Mouse (Mus musculus): ENCODE data around the gene Amy1. TPM values are rescaled to one million over a fixed set of nuclear protein-coding genes. Genes with fewer than 3 reads are reported as not detected.
"Not testable (repeated sequence)": the region's sequence is repeated elsewhere in the genome, so short reads cannot be mapped to it uniquely, and the experiment has no call there.

The Amy1 gene
- polyA plus RNA-seq (2017; shearing (Covaris generic)) = 1 to 10 TPM in 2 of 3 experiments, under 1 TPM in 1; 0.62 to 1.2 (median 1.2) TPM

GRCm38 (mm10) chr3:113606599-113606998 is at the start of gene Amy1:
TSS of gene Amy1 (minus strand) at chr3:113606699.
- ATAC-seq = no peak

- ATAC-seq = no peak
Observed at GRCm38 (mm10) chr3:113654335-113654734, 47.8 kb upstream of the Amy1 start.

- not testable (repeated sequence) for ATAC-seq
Observed at GRCm38 (mm10) chr3:113651386-113651785, 44.9 kb upstream of the Amy1 start.

GRCm38 (mm10) chr3:113639545-113639944 is 33.0 kb upstream of the Amy1 start:
- no peak for ATAC-seq

GRCm38 (mm10) chr3:113634220-113634619 is 27.7 kb upstream of the Amy1 start:
- no peak for ATAC-seq

- no peak for ATAC-seq
Observed at GRCm38 (mm10) chr3:113631611-113632010, 25.1 kb upstream of the Amy1 start.

- ATAC-seq = peak; percentile 39
Observed at GRCm38 (mm10) chr3:113630564-113630963, 24.1 kb upstream of the Amy1 start.

- ATAC-seq = peak; percentile 96
Observed at GRCm38 (mm10) chr3:113629606-113630359, 23.3 kb upstream of the Amy1 start, which contains the start of gene Rnpc3. TSS of gene Rnpc3 (minus strand) at chr3:113630149.

GRCm38 (mm10) chr3:113590844-113591243 is 15.7 kb downstream of the Amy1 start:
- ATAC-seq = no peak

GRCm38 (mm10) chr3:113574578-113574977 is 31.9 kb downstream of the Amy1 start:
- no peak for ATAC-seq

GRCm38 (mm10) chr3:113574138-113574537 is 32.4 kb downstream of the Amy1 start:
- ATAC-seq = no peak

GRCm38 (mm10) chr3:113572158-113572557 is 34.3 kb downstream of the Amy1 start:
- ATAC-seq = no peak

- ATAC-seq = no peak
Observed at GRCm38 (mm10) chr3:113539692-113540091, 66.8 kb downstream of the Amy1 start.

GRCm38 (mm10) chr3:113532328-113532727 is 74.2 kb downstream of the Amy1 start, which contains the start of gene Amy2a1:
TSS of gene Amy2a1 (minus strand) at chr3:113532428.
- ATAC-seq = not testable (repeated sequence)

Other genes with a start within 250 kb of the Amy1 start
- gene Amy2a1, start 74.3 kb downstream of the Amy1 start, polyA plus RNA-seq (2017; shearing (Covaris generic)) = not detected
- 10 to 100 TPM; 26.8 to 40.7 (median 33.2) TPM for gene Rnpc3, start 23.4 kb upstream of the Amy1 start, polyA plus RNA-seq (2017; shearing (Covaris generic))

All from inflammation-experienced regulatory T-cells, adult 6 months (primary cell).